Mouse (Mus musculus) bone marrow macrophage, adult 2 months (primary cell): ENCODE measurements around the gene Pitpnc1.

Experiments used
- CTCF ChIP-seq: IDR thresholded peaks from 2 replicates; pipeline ENCODE4 v1.5.1; 2012; ENCODE audit warnings: low read depth, mild to moderate bottlenecking, low read length, moderate library complexity
- POLR2A ChIP-seq: IDR thresholded peaks from 2 replicates; pipeline ENCODE4 v1.6.1; 2012; ENCODE audit warnings: mild to moderate bottlenecking, low read depth, low read length, borderline replicate concordance

GRCm38 (mm10) chr11:107238506-107238905, 232.0 kb downstream of the Pitpnc1 start:
- TF ChIP-seq POLR2A (no peak), CTCF (no peak)
